Mouse (Mus musculus) left cerebral cortex, adult 2 months (tissue): Measurements from ENCODE around the gene Prkar2b. TPM values are rescaled to one million over a fixed set of nuclear protein-coding genes. Genes with fewer than 3 reads are reported as not detected.

ENCODE experiments used
- DNase-seq, 2 experiments: peaks; one replicate each; pipeline ENCODE4 v3.0.0; 2021 to 2022; ENCODE audit warnings: low spot score in 2 of 2, mixed read lengths in 1 of 2; ENCODE audit errors: extremely low spot score in 1 of 2
- H3K27ac ChIP-seq: fragments of 200-600 bp; 2 replicates; pipeline ENCODE4 v1.8.1; 2022
- H3K4me3 ChIP-seq: fragments of 200-600 bp; 2 replicates; pipeline ENCODE4 v1.8.1; 2022
- CTCF ChIP-seq: fragments of 200-600 bp; IDR thresholded peaks from 2 replicates; pipeline ENCODE4 v1.8.1; 2022; ENCODE audit warnings: antibody characterized with exemption, mild to moderate bottlenecking, moderate library complexity
- intact Hi-C: fragments of 180-260 bp; cut with DNase I; formaldehyde crosslinking; loops from one replicate; pipeline ENCODE4 v1.15.1; 2025
- total RNA-seq, 2 experiments: library from RNA; stranded (reverse); gene quantifications; 2 replicates each; pipeline ENCODE4 v1.2.3; 2021

The Prkar2b gene
- total RNA-seq, 2 experiments from 2014 or later: 70.7 to 75.9 TPM

DNA sequence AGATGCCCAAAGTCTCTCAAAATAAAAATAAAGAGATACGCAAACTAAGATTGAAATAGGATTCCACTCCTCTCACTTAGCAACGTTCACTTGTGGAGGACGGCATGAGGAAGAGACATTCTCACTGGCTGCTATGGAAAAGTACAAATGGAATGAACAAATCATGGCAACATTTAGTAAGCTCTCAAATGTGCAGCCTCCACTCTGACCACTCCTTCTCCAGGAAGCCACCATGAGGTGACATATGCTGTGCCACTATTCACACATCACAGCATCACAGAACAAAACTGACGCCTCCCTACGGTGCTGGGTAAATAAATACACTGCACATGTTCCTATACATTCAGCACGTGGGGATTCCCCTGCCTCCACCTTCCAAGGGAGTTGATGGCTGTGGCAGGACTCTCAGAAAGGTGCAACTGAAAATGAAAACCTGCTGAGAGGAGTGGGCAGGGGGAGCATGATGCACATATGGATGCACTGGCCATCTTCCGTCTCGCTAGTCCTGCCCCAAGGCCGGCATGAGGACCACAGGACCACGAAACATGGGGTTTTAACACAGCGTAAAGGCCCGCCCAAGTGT lies 83.4 kb downstream of the Prkar2b start:
- Histone ChIP-seq H3K27ac (no peak overlapping the region), H3K4me3 (no peak overlapping the region)
- no peak for TF ChIP-seq CTCF
- intact Hi-C loops: no loop called here
- DNase-seq: no peak

- Histone ChIP-seq H3K4me3 (no peak overlapping the region), H3K27ac (no peak overlapping the region)
- TF ChIP-seq CTCF: peak; percentile 49
- intact Hi-C loops: no loop called here
- peak in 1 of 2 experiments; percentile 29 for DNase-seq
Measured at GRCm38 (mm10) chr12:31976544-31976943, 84.6 kb downstream of the Prkar2b start.

- DNase-seq: peak in 1 of 2 experiments; percentile 32
- no peak for TF ChIP-seq CTCF
- Histone ChIP-seq H3K4me3 (no peak overlapping the region), H3K27ac (no peak overlapping the region)
- intact Hi-C loops: no loop called here
Measured at GRCm38 (mm10) chr12:31973473-31974172, 87.5 kb downstream of the Prkar2b start.

DNA sequence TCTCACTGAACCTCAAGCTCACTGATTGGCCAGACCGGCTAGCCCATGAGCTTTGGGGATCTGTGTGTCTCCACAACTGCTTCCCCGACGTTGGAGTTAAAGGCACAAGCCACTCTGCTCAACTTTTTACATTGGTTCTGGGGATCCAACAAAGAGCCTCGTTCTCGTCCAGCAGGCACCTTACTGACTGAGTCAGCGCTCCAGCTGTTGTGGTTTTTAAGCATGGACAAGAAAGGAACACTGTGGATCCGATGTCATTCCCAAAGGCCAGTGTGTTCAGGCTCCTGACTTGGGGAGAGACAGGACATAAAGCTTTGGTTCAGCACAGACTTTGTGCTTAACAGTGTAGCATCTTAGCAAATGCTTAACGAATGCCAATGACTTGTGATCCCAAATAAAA lies 89.5 kb downstream of the Prkar2b start:
- no peak overlapping the region for H3K4me3 ChIP-seq

DNA sequence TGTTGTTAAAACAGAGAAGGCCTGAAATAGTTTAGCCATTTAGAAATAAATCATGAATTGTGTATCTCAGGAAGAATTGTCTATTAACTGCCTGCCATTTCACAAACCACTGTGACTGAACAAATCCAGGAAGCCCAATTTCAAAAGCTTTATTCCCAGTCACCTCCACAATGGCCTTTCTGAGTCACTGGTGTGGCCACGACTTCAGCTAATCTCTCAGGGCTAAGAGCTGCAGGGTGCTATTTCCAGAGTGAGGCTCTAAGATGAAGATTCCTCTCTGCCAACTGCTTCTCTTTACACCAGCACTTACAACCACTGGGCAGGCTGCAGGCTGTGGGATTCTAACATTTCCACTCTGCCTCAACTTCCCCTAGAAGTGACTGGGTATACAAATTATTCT lies 92.0 kb downstream of the Prkar2b start:
- Histone ChIP-seq H3K4me3 (no peak overlapping the region), H3K27ac (no peak overlapping the region)
- TF ChIP-seq CTCF: no peak
- intact Hi-C loops: loop anchor here (5.0 kb wide), 3 partner anchors 93 to 928 kb away; partner anchors contain the start of genes Ccdc71l and Prkar2b
- DNase-seq: no peak

More for the DNA sequence above, 89.5 kb downstream of the Prkar2b start:
- H3K27ac ChIP-seq: no peak overlapping the region
- intact Hi-C loops: no loop called here
- no peak for TF ChIP-seq CTCF
- DNase-seq: no peak

GRCm38 (mm10) chr12:31967536-31967935 lies 93.6 kb downstream of the Prkar2b start:
- DNase-seq: peak in 1 of 2 experiments; percentile 46
- intact Hi-C loops: loop anchor here (1.0 to 5.0 kb wide), 5 partner anchors 95 to 930 kb away; partner anchors contain the start of genes Ccdc71l and Prkar2b
- Histone ChIP-seq H3K27ac (no peak overlapping the region), H3K4me3 (no peak overlapping the region)
- peak; percentile 99 for TF ChIP-seq CTCF

DNA sequence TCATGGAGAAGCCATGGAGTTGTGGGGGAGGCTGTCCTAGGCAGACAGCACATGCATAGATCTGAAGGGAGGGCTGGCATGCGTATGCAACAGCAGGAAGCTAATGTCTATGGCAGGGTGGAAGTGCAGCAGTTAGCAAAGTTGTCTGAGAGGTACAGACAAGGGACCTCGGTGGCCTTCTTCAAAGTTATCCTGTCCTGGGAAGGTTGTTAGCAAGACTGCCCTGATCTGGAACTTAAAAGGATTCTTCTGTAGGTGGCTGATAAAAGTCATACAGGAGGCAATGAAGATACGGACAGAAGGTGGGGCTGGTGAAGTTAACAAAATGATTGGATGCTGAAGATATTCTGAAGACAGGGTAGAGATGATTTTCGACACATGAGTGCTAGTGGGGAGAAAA lies 94.7 kb downstream of the Prkar2b start:
- no peak overlapping the region for H3K4me3 ChIP-seq
- TF ChIP-seq CTCF: no peak

GRCm38 (mm10) chr12:31965517-31966212 lies 95.4 kb downstream of the Prkar2b start:
- Histone ChIP-seq H3K27ac (no peak overlapping the region), H3K4me3 (no peak overlapping the region)
- no peak for DNase-seq
- no peak for TF ChIP-seq CTCF
- intact Hi-C loops: loop anchor here (5.0 kb wide), 3 partner anchors 97 to 932 kb away; partner anchors contain the start of genes Ccdc71l and Prkar2b

More for the DNA sequence above, 94.7 kb downstream of the Prkar2b start:
- no peak for DNase-seq
- intact Hi-C loops: loop anchor here (5.0 kb wide), 3 partner anchors 96 to 931 kb away; partner anchors contain the start of genes Ccdc71l and Prkar2b
- H3K27ac ChIP-seq: no peak overlapping the region

GRCm38 (mm10) chr12:31964074-31964473 lies 97.0 kb downstream of the Prkar2b start:
- no peak for TF ChIP-seq CTCF
- no peak overlapping the region for H3K4me3 ChIP-seq
- H3K27ac ChIP-seq: no peak overlapping the region
- intact Hi-C loops: no loop called here
- DNase-seq: no peak

- intact Hi-C loops: no loop called here
- TF ChIP-seq CTCF: no peak
- Histone ChIP-seq H3K27ac (no peak overlapping the region), H3K4me3 (no peak overlapping the region)
- no peak for DNase-seq
Measured at GRCm38 (mm10) chr12:31955843-31956242, 105.3 kb downstream of the Prkar2b start.

GRCm38 (mm10) chr12:31950659-31951031 lies 110.5 kb downstream of the Prkar2b start:
- DNase-seq: no peak
- Histone ChIP-seq H3K27ac (peak overlapping the region; percentile 95), H3K4me3 (peak overlapping the region; percentile 54)
- no peak; the same call in 1 of the 2 replicates for TF ChIP-seq CTCF
- intact Hi-C loops: loop anchor here (5.0 kb wide), 1 partner anchor 1087 kb away; no protein-coding TSS in a partner anchor
